Mouse (Mus musculus): ENCODE measurements around the gene Psmg3. TPM values are rescaled to one million over a fixed set of nuclear protein-coding genes. Genes with fewer than 3 reads are reported as not detected.

The Psmg3 gene
- polyA plus RNA-seq, 1 experiment from 2014 or later = 74.0 TPM

DNA sequence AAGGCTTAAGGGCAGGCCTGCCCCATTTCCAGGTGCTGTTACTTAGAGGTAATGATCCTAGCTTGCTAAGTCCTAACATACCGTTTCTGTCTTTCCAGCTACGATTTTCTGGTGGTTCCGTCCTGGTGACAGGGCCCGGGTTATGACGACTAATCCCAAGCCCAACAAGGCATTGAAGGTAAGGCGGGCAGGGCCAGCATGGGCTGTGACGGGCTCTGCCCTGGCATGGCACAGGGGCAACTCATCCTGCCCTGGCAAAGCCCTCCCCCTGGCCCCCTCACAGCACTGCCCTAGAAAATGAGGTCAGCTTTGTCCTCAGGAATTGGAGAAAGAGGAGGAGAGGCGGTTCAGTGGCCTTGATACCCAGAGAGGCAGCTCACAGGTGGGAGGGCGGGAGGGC, 27.6 kb downstream of the Psmg3 start:
- ATAC-seq (replicated peaks) = no peak
- Histone ChIP-seq H3K4me1 (peaks cover 43% of the 10 kb centered on the region), H3K9ac (peak overlapping the region; percentile 59; the same call in 1 of the 2 replicates), H3K9me3 (no peaks in the 10 kb centered on the region), H3K36me3 (replicated peaks) (peaks cover 12% of the 10 kb centered on the region; the same call in 1 of the 2 replicates), H3K27ac (peak overlapping the region; percentile 95; the same call in 1 of the 2 replicates), H3K4me3 (no peak overlapping the region; the same call in 1 of the 2 replicates), H3K27me3 (replicated peaks) (no peaks in the 10 kb centered on the region), H3K4me2 (peak overlapping the region; percentile 85)
- 89% methylated on average over 9 of the region's 9 CpGs for WGBS

DNA sequence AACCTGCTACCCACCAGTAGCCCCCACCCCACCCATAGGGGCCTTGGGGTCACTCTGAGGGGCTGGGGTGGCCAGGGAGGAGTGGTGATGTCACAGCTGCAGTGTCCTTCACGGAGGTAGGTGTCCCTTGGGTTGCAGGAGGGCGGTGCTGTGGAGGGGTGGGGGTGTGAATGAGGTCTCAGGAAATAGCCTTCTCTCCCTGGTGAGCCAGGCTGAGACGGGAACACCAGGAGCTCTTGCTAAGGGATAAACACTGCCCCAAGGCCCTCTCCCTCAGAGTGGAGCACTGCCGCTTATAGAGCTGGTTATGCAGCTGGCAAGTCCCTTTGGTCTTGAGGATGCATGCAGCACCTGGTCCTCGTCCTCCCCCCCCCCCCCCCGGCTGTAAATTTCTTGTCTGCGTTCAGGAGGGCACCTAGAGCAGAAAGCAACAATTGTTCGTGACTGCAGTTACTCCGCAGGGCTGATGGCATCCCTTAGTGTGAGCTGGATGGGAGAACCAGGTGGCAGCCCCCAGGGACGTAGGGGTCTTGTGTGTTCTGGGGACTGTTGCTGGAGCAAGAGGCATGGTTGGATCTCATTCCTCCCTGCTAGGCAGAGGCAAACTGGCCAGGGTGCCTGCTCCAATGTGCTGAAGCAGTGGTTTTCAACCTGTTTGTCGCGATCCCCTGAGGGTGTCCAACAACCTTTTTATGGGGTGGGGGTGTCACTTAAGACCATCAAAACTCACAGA, 28.4 kb downstream of the Psmg3 start:
- peak overlapping the region; percentile 95 for H3K27ac ChIP-seq
- peak overlapping the region; percentile 42 for H3K4me3 ChIP-seq
- H3K9me3 ChIP-seq = no peaks in the 10 kb centered on the region
- H3K4me1 ChIP-seq = peaks cover 38% of the 10 kb centered on the region
- peak; percentile 52 for ATAC-seq (replicated peaks)
- peak overlapping the region; percentile 85 for H3K4me2 ChIP-seq
- peak overlapping the region; percentile 59 for H3K9ac ChIP-seq
- peaks cover 12% of the 10 kb centered on the region; the same call in 1 of the 2 replicates for H3K36me3 ChIP-seq (replicated peaks)
- H3K27me3 ChIP-seq (replicated peaks) = no peaks in the 10 kb centered on the region
- 29% methylated on average over 12 of the region's 12 CpGs for WGBS

DNA sequence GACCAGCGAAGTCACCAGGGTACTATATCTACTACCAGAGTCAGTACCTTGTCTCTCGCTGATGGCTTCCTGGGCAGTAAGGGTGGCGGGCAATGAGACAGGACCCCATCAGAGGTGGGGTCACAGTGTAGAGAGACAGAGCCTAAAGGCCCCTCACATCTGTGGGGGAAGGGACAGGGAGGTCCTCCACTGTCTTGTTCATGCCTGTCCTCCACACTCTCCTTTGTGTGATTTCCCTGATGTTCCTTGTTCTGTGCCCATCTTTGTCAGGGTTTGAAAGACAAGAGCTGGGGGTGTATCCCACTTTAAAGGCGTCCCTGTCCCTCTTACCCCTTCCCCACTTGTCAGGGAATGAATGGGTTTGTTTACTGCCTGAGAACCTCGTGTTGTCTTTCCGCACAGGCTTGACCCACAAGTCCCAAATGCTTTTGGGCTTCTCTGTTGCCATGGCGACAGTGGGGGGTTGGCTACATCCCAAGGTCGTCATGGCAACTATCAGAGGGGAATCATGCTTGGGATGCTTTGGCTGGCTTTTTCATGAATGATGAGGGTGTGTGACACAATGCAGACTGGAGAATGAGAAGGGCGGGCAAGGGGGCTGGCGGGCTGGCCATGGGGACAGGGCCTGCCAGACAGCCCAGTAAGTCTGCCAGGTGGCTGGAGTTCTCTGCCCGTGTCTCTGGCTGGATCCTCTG, 29.1 kb downstream of the Psmg3 start:
- Histone ChIP-seq H3K36me3 (replicated peaks) (peaks cover 12% of the 10 kb centered on the region; the same call in 1 of the 2 replicates), H3K9ac (peak overlapping the region; percentile 59), H3K4me1 (peaks cover 45% of the 10 kb centered on the region), H3K27ac (peak overlapping the region; percentile 95), H3K4me3 (peak overlapping the region; percentile 42), H3K4me2 (peak overlapping the region; percentile 85), H3K9me3 (no peaks in the 10 kb centered on the region), H3K27me3 (replicated peaks) (no peaks in the 10 kb centered on the region)
- ATAC-seq (replicated peaks) = peak; percentile 89
- 12% methylated on average over 11 of the region's 11 CpGs for WGBS

DNA sequence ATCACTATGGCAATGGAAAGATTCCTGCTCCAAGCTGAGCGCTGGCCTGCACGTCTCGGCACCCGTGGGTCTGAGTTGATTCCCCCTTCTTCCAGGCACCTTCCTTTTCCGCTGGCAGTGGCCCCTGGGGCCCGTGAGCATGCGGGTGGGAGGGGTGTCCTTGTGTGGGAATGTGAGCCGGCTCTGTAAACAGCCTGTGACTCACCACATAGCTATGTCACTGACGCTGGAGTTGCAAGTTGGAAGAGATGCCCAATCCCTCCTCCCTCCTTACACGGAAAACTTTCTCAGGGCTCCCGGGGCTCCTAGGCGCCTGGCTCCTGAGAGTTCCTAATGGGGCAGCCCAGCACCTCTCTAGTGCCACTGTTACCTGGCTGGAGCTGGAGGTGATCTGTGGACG, 29.8 kb downstream of the Psmg3 start:
- peak overlapping the region; percentile 95 for H3K27ac ChIP-seq
- ATAC-seq (replicated peaks) = peak; percentile 22
- H3K27me3 ChIP-seq (replicated peaks) = no peaks in the 10 kb centered on the region
- H3K4me2 ChIP-seq = peak overlapping the region; percentile 85
- no peak overlapping the region for H3K4me3 ChIP-seq
- H3K4me1 ChIP-seq = peaks cover 53% of the 10 kb centered on the region
- H3K9ac ChIP-seq = no peak overlapping the region
- peaks cover 12% of the 10 kb centered on the region; the same call in 1 of the 2 replicates for H3K36me3 ChIP-seq (replicated peaks)
- 19% methylated on average over 13 of the region's 13 CpGs for WGBS
- no peaks in the 10 kb centered on the region for H3K9me3 ChIP-seq

DNA sequence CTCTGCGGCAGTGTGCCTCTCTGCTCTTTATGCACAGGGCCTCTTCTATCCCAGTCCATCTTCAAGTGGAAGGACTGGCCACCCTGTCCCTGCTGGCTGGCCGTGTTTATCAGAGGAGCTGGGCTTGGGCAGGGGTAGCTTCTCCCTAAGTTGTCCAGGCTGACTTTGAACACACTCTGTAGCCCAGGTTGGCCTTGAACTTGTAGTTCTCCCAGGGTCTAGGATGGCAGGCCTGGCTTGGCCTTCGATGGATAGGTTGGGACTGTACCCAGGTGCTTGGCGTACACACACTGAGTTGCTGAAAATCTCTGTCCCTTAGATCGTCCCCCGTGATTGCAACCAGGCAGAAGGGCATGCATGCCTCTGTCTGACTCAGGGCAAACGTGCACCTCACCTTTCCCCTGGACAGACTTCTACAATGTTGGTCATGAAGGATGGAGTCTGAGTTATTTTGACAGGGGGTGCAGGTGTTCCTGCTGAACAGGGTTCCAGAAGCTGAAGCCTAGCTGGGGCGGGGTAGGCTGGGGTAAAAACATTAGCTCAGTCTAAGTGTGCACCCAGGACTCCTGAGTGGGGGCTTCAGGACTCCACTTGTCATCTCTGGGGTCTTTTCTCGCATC, 30.6 kb downstream of the Psmg3 start:
- ATAC-seq (replicated peaks) = no peak
- 77% methylated on average over 9 of the region's 9 CpGs for WGBS
- H3K4me3 ChIP-seq = no peak overlapping the region
- H3K27ac ChIP-seq = no peak overlapping the region
- H3K27me3 ChIP-seq (replicated peaks) = no peaks in the 10 kb centered on the region
- H3K9me3 ChIP-seq = no peaks in the 10 kb centered on the region
- no peak overlapping the region for H3K4me2 ChIP-seq
- H3K9ac ChIP-seq = no peak overlapping the region
- H3K4me1 ChIP-seq = peaks cover 58% of the 10 kb centered on the region
- peaks cover 10% of the 10 kb centered on the region; the same call in 1 of the 2 replicates for H3K36me3 ChIP-seq (replicated peaks)

DNA sequence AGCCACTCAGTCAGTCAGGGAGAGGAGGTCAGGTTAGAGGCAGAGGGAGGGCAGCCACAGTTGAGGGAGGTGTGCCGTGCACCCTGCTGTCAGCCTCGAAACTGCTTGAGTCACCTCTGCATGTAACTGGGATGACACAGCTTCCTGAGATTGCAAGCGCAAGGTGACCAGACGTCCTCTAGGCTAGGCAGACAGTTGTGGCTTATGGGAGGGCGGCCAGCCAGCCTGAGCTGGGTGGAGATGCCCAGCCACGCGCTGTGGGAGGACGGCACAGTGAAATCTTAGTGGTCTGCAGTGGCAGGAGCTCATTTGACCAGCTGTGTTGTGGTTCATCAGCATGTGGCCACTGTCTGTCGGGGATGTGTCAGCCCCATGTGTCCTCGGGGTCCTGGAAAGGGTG, 31.7 kb downstream of the Psmg3 start:
- H3K4me1 ChIP-seq = peaks cover 60% of the 10 kb centered on the region
- WGBS = 69% methylated on average over 10 of the region's 10 CpGs
- ATAC-seq (replicated peaks) = no peak

DNA sequence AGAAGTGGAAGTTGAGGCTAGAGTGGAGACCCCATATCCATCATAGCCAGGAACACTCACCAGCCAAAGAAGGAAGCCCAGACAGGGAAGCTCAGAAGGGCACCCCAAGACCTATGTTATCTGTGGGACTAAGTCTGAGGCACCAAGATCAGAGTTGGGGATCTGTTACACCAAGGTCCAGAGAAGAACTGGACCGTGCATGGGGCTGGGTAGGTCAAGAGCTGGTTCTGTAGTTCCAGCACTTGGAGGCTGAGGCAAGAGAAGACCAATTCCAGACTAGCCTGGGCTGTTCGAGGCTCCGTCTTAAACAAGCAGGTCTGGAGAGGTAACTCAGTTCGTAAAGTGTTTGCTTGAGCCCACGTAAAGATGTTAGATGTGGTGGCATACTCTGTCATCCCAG, 32.5 kb downstream of the Psmg3 start:
- H3K27ac ChIP-seq = no peak overlapping the region
- H3K36me3 ChIP-seq (replicated peaks) = no peaks in the 10 kb centered on the region
- ATAC-seq (replicated peaks) = no peak
- H3K9me3 ChIP-seq = no peaks in the 10 kb centered on the region
- no peak overlapping the region for H3K4me3 ChIP-seq
- H3K4me2 ChIP-seq = no peak overlapping the region
- H3K27me3 ChIP-seq (replicated peaks) = no peaks in the 10 kb centered on the region
- WGBS = 94% methylated on average over 5 of the region's 5 CpGs
- H3K9ac ChIP-seq = no peak overlapping the region
- peaks cover 53% of the 10 kb centered on the region for H3K4me1 ChIP-seq

More for the DNA sequence above, 31.7 kb downstream of the Psmg3 start:
- no peaks in the 10 kb centered on the region for H3K9me3 ChIP-seq
- H3K27ac ChIP-seq = no peak overlapping the region
- H3K27me3 ChIP-seq (replicated peaks) = no peaks in the 10 kb centered on the region
- no peak overlapping the region for H3K9ac ChIP-seq
- no peak overlapping the region for H3K4me3 ChIP-seq
- no peaks in the 10 kb centered on the region for H3K36me3 ChIP-seq (replicated peaks)
- no peak overlapping the region for H3K4me2 ChIP-seq

DNA sequence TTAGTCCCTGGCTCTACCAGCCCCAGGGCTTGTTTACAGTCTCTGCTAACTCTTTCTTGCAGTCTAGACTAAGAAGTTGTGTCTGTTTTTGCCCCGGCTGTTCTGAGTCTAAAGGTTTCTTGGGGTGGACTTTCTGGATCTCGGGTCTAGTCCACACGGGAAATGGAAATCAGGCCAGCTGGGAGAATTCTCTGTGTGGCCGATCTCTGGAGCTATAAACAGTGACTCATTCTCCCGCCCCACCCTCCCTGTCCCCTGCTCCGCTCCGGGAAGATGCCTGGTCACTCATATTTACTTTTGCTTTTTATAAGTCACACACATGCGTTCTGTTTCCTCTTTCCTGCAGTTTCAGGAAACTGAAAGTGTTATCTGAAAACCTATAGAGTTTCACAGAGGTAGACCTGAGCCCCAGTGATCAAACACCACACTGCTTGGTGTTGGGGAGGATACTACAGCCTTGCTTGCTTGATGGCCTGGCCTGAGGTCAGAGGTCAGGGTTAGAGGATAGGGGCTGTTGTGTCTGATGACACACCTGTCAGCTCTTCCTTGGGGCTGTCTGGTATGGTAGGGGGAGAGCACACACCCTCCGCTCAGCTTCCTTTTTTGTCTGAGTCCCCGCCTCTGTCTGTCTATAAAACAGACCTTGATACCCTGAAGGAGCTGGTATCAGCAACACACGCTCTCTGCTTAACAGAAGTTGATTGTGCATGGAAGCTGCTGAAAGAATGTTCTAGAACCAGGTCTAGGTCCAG, 33.2 kb downstream of the Psmg3 start:
- Histone ChIP-seq H3K4me1 (peaks cover 46% of the 10 kb centered on the region), H3K9ac (no peak overlapping the region)

DNA sequence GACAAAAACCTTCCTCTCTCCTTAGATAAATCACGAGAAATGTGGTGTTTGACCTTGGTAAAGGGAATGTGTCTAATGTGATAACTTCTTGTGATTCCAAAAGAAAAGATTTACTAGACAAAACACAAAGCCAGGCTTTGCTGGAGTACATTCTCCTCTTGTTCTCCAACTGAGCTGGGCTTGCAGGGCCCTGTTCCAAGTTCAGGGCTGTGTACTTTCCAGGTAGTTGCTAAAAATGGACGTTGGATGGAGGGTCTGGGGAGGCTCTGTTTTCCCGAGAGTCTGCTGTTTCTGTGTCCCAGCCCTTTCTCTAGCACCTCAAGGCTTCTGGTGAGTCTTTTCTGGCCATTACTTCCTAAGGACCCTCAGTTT, 33.7 kb downstream of the Psmg3 start:
- ATAC-seq (replicated peaks) = no peak
- WGBS = 63% methylated on average over 3 of the region's 3 CpGs
- Histone ChIP-seq H3K4me3 (no peak overlapping the region), H3K27me3 (replicated peaks) (no peaks in the 10 kb centered on the region), H3K9me3 (no peaks in the 10 kb centered on the region), H3K4me1 (peaks cover 41% of the 10 kb centered on the region), H3K27ac (no peak overlapping the region), H3K4me2 (peak overlapping the region; percentile 100), H3K36me3 (replicated peaks) (no peaks in the 10 kb centered on the region), H3K9ac (0 out of 2 replicates have a peak overlapping the region, but pooled peaks have one; percentile 60)

More for the DNA sequence above, 33.2 kb downstream of the Psmg3 start:
- 81% methylated on average over 11 of the region's 11 CpGs for WGBS
- Histone ChIP-seq H3K27me3 (replicated peaks) (no peaks in the 10 kb centered on the region), H3K4me3 (no peak overlapping the region), H3K36me3 (replicated peaks) (no peaks in the 10 kb centered on the region), H3K4me2 (no peak overlapping the region), H3K9me3 (no peaks in the 10 kb centered on the region), H3K27ac (no peak overlapping the region)
- ATAC-seq (replicated peaks) = no peak

DNA sequence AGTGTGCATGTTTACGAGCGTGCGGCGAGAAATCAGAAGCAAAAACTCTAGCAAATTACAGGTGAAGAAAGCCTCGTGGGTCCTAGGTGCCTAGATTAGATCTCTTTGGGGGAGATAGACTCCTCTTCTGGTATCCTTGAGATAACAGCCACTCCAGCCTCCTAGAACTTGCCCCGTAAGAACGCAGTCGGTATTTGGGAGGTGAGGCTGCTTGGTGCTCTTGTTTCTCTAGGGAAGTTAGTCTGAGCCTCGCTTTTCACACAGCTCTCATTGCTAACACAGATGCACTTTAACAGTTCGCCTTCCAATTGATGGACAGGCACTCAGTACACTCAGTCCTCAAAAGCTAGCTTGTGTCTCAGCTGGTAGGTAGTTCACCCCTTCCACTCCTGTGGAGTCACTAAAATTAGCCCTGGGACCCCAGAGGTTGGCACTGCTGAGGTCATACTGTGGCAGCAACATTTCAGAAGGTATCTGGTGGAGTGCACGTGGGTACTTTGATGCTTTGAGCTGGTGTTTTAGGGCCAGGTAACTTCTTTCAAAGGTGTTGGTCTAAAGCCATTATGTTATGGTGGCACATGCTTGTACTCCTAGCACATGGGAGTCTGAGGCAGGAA, 34.4 kb downstream of the Psmg3 start:
- no peaks in the 10 kb centered on the region for H3K9me3 ChIP-seq
- peak overlapping the region; percentile 84 for H3K4me3 ChIP-seq
- no peak overlapping the region for H3K27ac ChIP-seq
- ATAC-seq (replicated peaks) = no peak
- H3K4me2 ChIP-seq = peak overlapping the region; percentile 100
- no peaks in the 10 kb centered on the region for H3K27me3 ChIP-seq (replicated peaks)
- H3K9ac ChIP-seq = peak overlapping the region; percentile 60
- WGBS = 21% methylated on average over 11 of the region's 11 CpGs
- H3K36me3 ChIP-seq (replicated peaks) = no peaks in the 10 kb centered on the region
- peaks cover 34% of the 10 kb centered on the region for H3K4me1 ChIP-seq

Measured in midbrain, embryonic 15.5 days (tissue).